Mouse (Mus musculus): Measurements from ENCODE around the gene Gtsf1. TPM values are rescaled to one million over a fixed set of nuclear protein-coding genes. Genes with fewer than 3 reads are reported as not detected.

The Gtsf1 gene
- polyA plus RNA-seq, 1 experiment from 2014 or later = not detected

GRCm38 (mm10) chr15:103354690-103355089 is 75.6 kb downstream of the Gtsf1 start:
- no peak for ATAC-seq (ENCODE audit: insufficient read depth)
- peaks cover 74% of the 10 kb centered on the region for H3K36me3 ChIP-seq (replicated peaks)
- H3K4me3 ChIP-seq (replicated peaks) = no peak overlapping the region

GRCm38 (mm10) chr15:103353511-103354256 is 76.6 kb downstream of the Gtsf1 start:
- no peak for ATAC-seq (ENCODE audit: insufficient read depth)
- no peaks in the 10 kb centered on the region for H3K27me3 ChIP-seq

More at GRCm38 (mm10) chr15:103354690-103355089, 75.6 kb downstream of the Gtsf1 start:
- Histone ChIP-seq H3K4me2 (no peak overlapping the region), H3K27ac (replicated peaks) (no peak overlapping the region), H3K9ac (no peak overlapping the region), H3K4me1 (replicated peaks) (peaks cover 21% of the 10 kb centered on the region), H3K27me3 (no peaks in the 10 kb centered on the region), H3K9me3 (replicated peaks) (no peaks in the 10 kb centered on the region)
- WGBS (ENCODE audit: insufficient replicate concordance) = 71% methylated on average over 2 of the region's 2 CpGs

DNA sequence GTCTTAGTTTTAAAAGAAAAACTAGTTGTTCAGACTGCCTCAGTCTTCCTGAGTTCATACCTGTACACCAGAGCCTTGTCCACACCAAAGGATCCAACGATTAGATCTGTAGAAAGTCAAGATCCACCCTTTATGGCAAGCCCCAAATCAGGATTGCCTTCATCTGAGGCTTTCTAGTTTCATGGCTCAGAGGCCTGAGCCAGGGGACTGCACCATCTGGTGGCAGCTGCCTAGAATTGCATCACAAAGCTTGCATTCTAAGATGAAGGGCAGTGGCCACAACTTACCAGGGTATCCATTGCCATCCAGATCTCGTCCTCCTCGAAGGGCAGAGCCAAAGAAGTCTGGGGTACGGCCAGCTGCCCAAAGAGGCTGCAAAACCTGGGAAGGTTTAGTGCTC is 77.4 kb downstream of the Gtsf1 start:
- Histone ChIP-seq H3K36me3 (replicated peaks) (peaks cover 90% of the 10 kb centered on the region), H3K4me2 (no peak overlapping the region), H3K4me1 (replicated peaks) (peaks cover 2% of the 10 kb centered on the region), H3K27ac (replicated peaks) (no peak overlapping the region), H3K27me3 (no peaks in the 10 kb centered on the region), H3K9ac (no peak overlapping the region), H3K4me3 (replicated peaks) (no peak overlapping the region), H3K9me3 (replicated peaks) (no peaks in the 10 kb centered on the region)
- WGBS (ENCODE audit: insufficient replicate concordance) = 36% methylated on average over 4 of the region's 4 CpGs
- no peak for ATAC-seq (ENCODE audit: insufficient read depth)

More at GRCm38 (mm10) chr15:103353511-103354256, 76.6 kb downstream of the Gtsf1 start:
- Histone ChIP-seq H3K9me3 (replicated peaks) (no peaks in the 10 kb centered on the region), H3K9ac (no peak overlapping the region), H3K36me3 (replicated peaks) (peaks cover 84% of the 10 kb centered on the region), H3K4me2 (no peak overlapping the region), H3K27ac (replicated peaks) (no peak overlapping the region), H3K4me3 (replicated peaks) (no peak overlapping the region), H3K4me1 (replicated peaks) (peaks cover 11% of the 10 kb centered on the region)
- 67% methylated on average over 11 of the region's 11 CpGs for WGBS (ENCODE audit: insufficient replicate concordance)

Other genes with a start within 250 kb of the Gtsf1 start
- 44.5 and 49.2 TPM in 2 replicates for gene Cbx5, start 190.7 kb downstream of the Gtsf1 start, polyA plus RNA-seq (2015; fragmentation: Nextera tagmentation; extraction: Ambion mirVana)
- gene Hnrnpa1, start 190.0 kb downstream of the Gtsf1 start, polyA plus RNA-seq (2015; fragmentation: Nextera tagmentation; extraction: Ambion mirVana) = 193 and 220 TPM in 2 replicates
- 207 and 217 TPM in 2 replicates for gene Nfe2, start 172.1 kb downstream of the Gtsf1 start, polyA plus RNA-seq (2015; fragmentation: Nextera tagmentation; extraction: Ambion mirVana)
- gene Copz1, start 157.8 kb downstream of the Gtsf1 start, polyA plus RNA-seq (2015; fragmentation: Nextera tagmentation; extraction: Ambion mirVana) = 196 and 203 TPM in 2 replicates
- 0.86 and 1.0 TPM in 2 replicates for gene Gpr84, start 119.9 kb downstream of the Gtsf1 start, polyA plus RNA-seq (2015; fragmentation: Nextera tagmentation; extraction: Ambion mirVana)
- 6.0 and 6.6 TPM in 2 replicates for gene Zfp385a, start 90.4 kb downstream of the Gtsf1 start, polyA plus RNA-seq (2015; fragmentation: Nextera tagmentation; extraction: Ambion mirVana)
- gene Itga5, start 63.7 kb downstream of the Gtsf1 start, polyA plus RNA-seq (2015; fragmentation: Nextera tagmentation; extraction: Ambion mirVana) = 15.9 and 19.1 TPM in 2 replicates
- not detected in 2 replicates for gene Gtsf2, start 18.0 kb upstream of the Gtsf1 start, polyA plus RNA-seq (2015; fragmentation: Nextera tagmentation; extraction: Ambion mirVana)
- 7.0 and 7.2 TPM in 2 replicates for gene Nckap1l, start 23.3 kb upstream of the Gtsf1 start, polyA plus RNA-seq (2015; fragmentation: Nextera tagmentation; extraction: Ambion mirVana)
- gene Pde1b, start 72.6 kb upstream of the Gtsf1 start, polyA plus RNA-seq (2015; fragmentation: Nextera tagmentation; extraction: Ambion mirVana) = 0.25 and 0.29 TPM in 2 replicates
- 0.30 and 0.66 TPM in 2 replicates for gene Ppp1r1a, start 107.5 kb upstream of the Gtsf1 start, polyA plus RNA-seq (2015; fragmentation: Nextera tagmentation; extraction: Ambion mirVana)
- not detected in 2 replicates for gene Glycam1, start 134.6 kb upstream of the Gtsf1 start, polyA plus RNA-seq (2015; fragmentation: Nextera tagmentation; extraction: Ambion mirVana)

Measured in liver, embryonic 15.5 days (tissue).